Mouse (Mus musculus): ENCODE results near the gene Kcne1. TPM values are rescaled to one million over a fixed set of nuclear protein-coding genes. Genes with fewer than 3 reads are reported as not detected.

The Kcne1 gene
- polyA plus RNA-seq, 1 experiment, result not detected

DNA sequence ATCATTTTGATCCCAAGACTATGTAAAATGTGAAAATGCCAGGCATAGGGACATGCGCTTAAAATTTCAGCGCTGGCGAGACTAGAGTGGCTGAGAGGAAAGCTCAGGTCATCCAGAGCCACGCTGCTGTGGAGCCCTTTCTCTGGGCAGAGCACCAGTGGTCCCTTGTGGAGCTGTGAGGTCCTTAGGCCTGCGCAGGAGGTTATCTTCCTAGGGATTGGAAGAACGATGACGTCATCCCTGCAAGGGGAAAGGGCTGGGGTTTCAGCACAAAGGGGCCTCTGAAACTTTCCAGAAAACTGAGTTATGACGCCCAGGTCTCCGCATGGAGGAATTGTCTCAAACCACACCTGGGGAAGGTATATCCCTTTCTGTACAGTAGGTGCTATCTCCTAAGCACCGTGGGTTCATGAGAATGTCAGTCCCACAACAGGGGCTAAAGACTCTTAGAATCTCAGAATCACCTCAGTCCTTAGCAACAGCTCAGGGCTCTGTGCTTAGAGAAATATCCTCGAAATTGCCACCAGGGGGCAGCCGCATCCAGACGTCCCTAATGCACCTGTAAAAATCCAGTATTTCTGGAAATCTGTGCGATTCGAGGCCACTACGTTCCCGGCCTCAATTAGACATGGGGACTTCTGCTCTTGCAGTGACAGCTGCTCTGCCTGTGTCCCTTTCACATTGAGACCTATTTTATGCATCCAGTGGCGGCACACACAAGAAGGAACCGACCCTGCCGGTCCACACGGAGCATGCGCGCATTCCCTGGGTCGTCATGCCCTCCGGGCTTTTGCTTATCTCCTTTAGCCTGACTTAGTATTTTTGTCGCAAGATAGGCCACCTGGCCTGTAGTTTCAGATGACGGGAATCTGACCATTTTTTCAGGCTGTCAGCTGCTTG, 18.4 kb downstream of the Kcne1 start:
- no peak for TF ChIP-seq POLR2A (IDR thresholded peaks at IDR 0.05; ENCODE audit: low read depth, low read length)
- TF ChIP-seq CTCF (IDR thresholded peaks at IDR 0.05; ENCODE audit: borderline replicate concordance, insufficient read depth, low read length), result 0 out of 2 replicates have a peak, but pooled peaks have one; percentile 21
- Histone ChIP-seq H3K4me1 (ENCODE audit: control insufficient read depth, insufficient read depth, low read length) (peaks cover 3% of the 10 kb centered on the region), H3K27ac (ENCODE audit: insufficient read depth, low read length) (no peak overlapping the region), H3K4me3 (ENCODE audit: insufficient read depth, low read length) (peak overlapping the region; percentile 32; the same call in 1 of the 2 replicates)

DNA sequence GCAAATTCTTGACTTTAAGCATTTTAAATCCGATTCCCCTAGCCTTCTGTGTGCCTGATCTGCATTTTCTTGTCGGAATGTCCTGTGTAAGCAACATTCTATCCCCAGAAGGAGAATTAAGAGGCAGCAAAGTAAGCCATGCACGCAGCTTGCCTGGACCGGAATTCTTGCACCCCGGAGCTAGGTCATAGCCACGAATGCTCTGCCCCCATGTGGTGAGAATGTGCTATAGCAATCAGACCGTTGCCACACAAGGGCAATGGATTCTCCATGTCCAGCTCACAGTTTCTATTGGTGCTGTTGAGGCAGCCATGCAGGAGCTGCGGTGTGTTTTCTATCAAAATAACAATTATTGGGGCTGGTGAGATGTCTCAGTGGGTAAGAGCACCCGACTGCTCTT, 23.0 kb downstream of the Kcne1 start:
- Histone ChIP-seq H3K27ac (ENCODE audit: insufficient read depth, low read length) (no peak overlapping the region), H3K4me3 (ENCODE audit: insufficient read depth, low read length) (no peak overlapping the region), H3K4me1 (ENCODE audit: control insufficient read depth, insufficient read depth, low read length) (peaks cover 3% of the 10 kb centered on the region)
- TF ChIP-seq CTCF (IDR thresholded peaks at IDR 0.05; ENCODE audit: borderline replicate concordance, insufficient read depth, low read length) (peak; percentile 89), POLR2A (IDR thresholded peaks at IDR 0.05; ENCODE audit: low read depth, low read length) (no peak)

DNA sequence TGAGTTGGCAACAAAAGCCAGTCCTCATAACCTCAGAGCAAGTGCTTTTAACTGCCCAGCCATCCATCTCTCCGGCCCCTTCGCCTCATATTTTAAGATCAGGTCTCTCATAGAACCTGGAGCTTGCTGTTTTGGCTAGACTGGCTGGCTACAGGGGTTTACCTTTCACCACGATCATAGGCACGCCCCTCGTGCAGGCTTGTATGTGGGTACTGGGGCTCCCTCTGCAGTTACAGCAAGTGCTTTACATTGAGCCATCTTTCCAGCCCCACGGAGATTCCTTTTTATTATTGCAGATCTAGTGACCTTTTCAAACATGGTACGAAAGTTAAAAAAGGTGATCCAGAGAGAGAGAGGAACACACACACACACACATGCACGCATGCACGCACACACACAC, 24.7 kb downstream of the Kcne1 start:
- H3K27ac ChIP-seq (ENCODE audit: insufficient read depth, low read length), result no peak overlapping the region
- no peaks in the 10 kb centered on the region for H3K4me1 ChIP-seq (ENCODE audit: control insufficient read depth, insufficient read depth, low read length)
- no peak overlapping the region for H3K4me3 ChIP-seq (ENCODE audit: insufficient read depth, low read length)
- TF ChIP-seq POLR2A (IDR thresholded peaks at IDR 0.05; ENCODE audit: low read depth, low read length), result no peak
- TF ChIP-seq CTCF (IDR thresholded peaks at IDR 0.05; ENCODE audit: borderline replicate concordance, insufficient read depth, low read length), result no peak

DNA sequence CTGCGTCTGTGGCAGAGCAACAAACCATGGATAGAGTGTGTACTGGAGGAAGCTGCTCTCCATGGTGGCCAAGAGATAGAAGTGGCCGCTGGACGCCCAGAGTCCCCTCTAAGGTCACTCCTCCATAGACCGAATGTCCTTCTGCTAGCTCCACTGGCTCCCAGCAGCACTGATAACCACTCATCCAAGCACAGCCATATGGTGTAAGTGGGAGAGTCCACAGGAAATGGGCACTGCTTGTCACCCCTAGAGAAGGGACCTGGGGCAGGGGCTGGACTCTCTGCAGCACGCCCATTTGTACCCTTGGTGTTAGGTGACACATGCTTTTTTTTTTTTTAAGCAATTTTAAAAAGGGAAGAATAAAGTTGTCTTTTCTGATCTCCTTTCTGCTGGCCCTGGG, 28.3 kb downstream of the Kcne1 start:
- Histone ChIP-seq H3K4me3 (ENCODE audit: insufficient read depth, low read length) (no peak overlapping the region), H3K4me1 (ENCODE audit: control insufficient read depth, insufficient read depth, low read length) (no peaks in the 10 kb centered on the region), H3K27ac (ENCODE audit: insufficient read depth, low read length) (no peak overlapping the region)
- TF ChIP-seq CTCF (IDR thresholded peaks at IDR 0.05; ENCODE audit: borderline replicate concordance, insufficient read depth, low read length) (no peak), POLR2A (IDR thresholded peaks at IDR 0.05; ENCODE audit: low read depth, low read length) (no peak)

DNA sequence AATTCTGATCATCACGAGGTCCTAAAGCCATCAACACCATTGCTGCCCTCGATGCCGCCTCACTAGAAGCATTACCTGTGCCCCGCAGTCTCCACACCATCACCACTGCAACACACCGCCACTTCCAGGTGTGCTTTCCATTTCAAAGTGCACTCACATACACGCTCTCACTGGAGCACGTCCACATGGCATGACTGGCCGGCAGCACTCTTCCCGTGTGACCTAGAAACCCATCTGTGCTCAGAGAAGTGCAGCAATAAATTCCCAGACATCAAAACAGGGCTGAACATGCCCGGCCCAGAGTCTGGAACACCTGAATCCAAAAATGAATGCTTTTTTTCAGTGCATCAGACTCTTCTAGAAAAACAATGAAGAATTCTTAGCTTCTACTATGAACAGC, 31.4 kb downstream of the Kcne1 start:
- Histone ChIP-seq H3K4me1 (ENCODE audit: control insufficient read depth, insufficient read depth, low read length) (no peaks in the 10 kb centered on the region), H3K4me3 (ENCODE audit: insufficient read depth, low read length) (no peak overlapping the region), H3K27ac (ENCODE audit: insufficient read depth, low read length) (no peak overlapping the region)
- TF ChIP-seq CTCF (IDR thresholded peaks at IDR 0.05; ENCODE audit: borderline replicate concordance, insufficient read depth, low read length), result no peak
- TF ChIP-seq POLR2A (IDR thresholded peaks at IDR 0.05; ENCODE audit: low read depth, low read length), result no peak

DNA sequence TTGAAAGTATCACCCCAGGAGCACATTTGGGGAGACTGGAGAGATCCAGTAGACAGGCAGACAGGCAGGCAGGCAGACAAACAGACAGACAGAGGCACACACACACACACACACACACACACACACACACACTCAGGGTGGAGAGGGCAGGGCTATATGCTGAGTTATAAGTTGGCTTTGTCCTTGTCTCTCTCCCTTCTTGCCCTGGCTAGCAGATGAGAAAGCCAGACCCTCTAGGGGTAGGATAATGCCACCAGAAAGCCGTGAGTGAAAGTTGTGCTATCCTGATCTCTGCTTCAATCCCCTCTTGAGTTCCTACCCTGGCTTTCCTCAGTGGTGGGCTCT, 34.2 kb downstream of the Kcne1 start:
- Histone ChIP-seq H3K4me1 (ENCODE audit: control insufficient read depth, insufficient read depth, low read length) (no peaks in the 10 kb centered on the region), H3K4me3 (ENCODE audit: insufficient read depth, low read length) (no peak overlapping the region), H3K27ac (ENCODE audit: insufficient read depth, low read length) (no peak overlapping the region)
- TF ChIP-seq POLR2A (IDR thresholded peaks at IDR 0.05; ENCODE audit: low read depth, low read length) (no peak), CTCF (IDR thresholded peaks at IDR 0.05; ENCODE audit: borderline replicate concordance, insufficient read depth, low read length) (no peak)

DNA sequence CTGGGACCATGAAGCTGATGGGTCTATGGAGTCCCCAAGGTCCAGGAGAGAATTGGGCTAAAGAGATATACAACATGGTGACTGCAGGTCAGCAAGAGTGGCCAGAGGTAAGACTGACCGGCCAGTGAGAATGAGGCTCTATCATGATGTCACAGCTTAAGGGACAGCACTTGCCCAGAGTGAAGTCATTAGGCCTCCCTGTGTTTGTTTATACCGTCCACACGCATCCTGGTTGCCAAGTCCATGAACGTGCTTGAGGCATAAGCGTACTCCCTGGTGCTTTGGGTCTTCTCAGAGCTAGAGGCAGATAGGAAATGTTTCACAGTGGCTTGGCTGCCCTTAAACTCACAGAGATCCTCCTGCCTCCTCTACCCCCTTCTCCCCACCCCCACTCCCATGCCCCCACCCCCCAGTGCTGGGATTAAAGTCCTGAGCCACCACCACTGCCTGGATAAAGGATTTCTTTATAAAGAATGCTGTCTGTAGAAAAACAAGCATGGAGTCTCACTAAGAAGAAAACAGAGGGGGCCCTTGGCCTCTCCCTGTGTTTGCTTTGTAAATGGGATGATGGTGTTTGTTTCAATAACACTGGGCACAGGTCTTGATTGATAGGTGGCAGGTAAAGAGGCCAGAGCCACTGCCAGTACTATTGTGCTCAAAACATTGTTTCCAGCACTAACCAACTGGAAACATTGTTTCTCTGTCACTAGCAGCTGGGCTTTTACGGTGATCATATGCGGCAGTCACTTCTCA, 34.8 kb downstream of the Kcne1 start:
- no peak for TF ChIP-seq CTCF (IDR thresholded peaks at IDR 0.05; ENCODE audit: borderline replicate concordance, insufficient read depth, low read length)
- TF ChIP-seq POLR2A (IDR thresholded peaks at IDR 0.05; ENCODE audit: low read depth, low read length), result no peak
- H3K27ac ChIP-seq (ENCODE audit: insufficient read depth, low read length), result no peak overlapping the region

DNA sequence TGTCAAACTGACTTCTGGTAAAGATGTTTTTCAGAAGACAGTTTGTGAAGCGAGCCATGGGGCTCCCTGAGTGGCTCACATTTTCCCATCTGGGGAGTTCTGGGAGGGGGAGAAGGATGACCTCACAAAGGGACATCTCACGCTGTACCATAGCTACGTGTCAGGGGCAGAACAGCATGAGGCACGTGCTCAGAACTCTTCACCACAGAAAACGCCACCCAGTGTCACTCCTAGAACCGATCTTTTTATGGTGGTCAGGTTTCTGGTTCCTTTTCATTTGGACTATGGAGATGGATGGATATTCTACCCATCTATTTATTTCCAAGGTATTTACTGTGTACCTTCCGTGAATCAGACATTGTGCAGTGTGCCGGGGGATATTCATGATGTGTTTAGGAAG, 37.9 kb downstream of the Kcne1 start, which contains the start of gene Fam243:
Gene Fam243 (minus strand): TSS at position 101 of the 400 bp plus-strand sequence.
- TF ChIP-seq POLR2A (IDR thresholded peaks at IDR 0.05; ENCODE audit: low read depth, low read length) (no peak), CTCF (IDR thresholded peaks at IDR 0.05; ENCODE audit: borderline replicate concordance, insufficient read depth, low read length) (no peak)
- Histone ChIP-seq H3K27ac (ENCODE audit: insufficient read depth, low read length) (no peak within 1 kb of the TSS), H3K4me3 (ENCODE audit: insufficient read depth, low read length) (no peak within 1 kb of the TSS), H3K4me1 (ENCODE audit: control insufficient read depth, insufficient read depth, low read length) (no peaks in the 10 kb centered on the region)

More for the DNA sequence above, 34.8 kb downstream of the Kcne1 start:
- Histone ChIP-seq H3K4me1 (ENCODE audit: control insufficient read depth, insufficient read depth, low read length) (no peaks in the 10 kb centered on the region), H3K4me3 (ENCODE audit: insufficient read depth, low read length) (no peak overlapping the region)

DNA sequence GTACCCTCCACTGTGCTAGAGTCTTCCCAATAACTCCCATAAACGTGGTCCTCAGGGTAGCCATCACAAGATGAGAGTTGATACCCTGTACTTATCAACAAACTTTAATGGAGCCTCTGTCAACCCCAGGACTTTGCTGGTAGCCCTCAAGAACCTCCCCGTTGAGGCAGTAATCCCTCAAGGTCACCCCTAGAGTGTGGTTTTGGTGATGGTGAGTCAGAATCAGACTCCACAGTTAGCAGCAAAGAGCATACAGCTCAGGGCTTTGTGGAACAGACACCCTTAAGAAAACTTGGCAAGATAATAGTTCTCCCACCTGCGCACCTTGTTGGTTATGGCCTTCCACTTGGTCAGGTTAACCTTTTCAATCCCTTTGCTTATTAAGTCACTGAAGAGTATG, 38.9 kb downstream of the Kcne1 start:
- H3K4me1 ChIP-seq (ENCODE audit: control insufficient read depth, insufficient read depth, low read length), result no peaks in the 10 kb centered on the region
- TF ChIP-seq CTCF (IDR thresholded peaks at IDR 0.05; ENCODE audit: borderline replicate concordance, insufficient read depth, low read length), result no peak
- no peak for TF ChIP-seq POLR2A (IDR thresholded peaks at IDR 0.05; ENCODE audit: low read depth, low read length)
- no peak overlapping the region for H3K27ac ChIP-seq (ENCODE audit: insufficient read depth, low read length)
- no peak overlapping the region for H3K4me3 ChIP-seq (ENCODE audit: insufficient read depth, low read length)
